Mouse (Mus musculus): ENCODE measurements around the gene Naip1. TPM values are rescaled to one million over a fixed set of nuclear protein-coding genes. Genes with fewer than 3 reads are reported as not detected.

Naip1 gene
- polyA plus RNA-seq (2017; shearing (Covaris generic)): under 1 TPM in 1 of 2 experiments, not detected in 1; 0.09 TPM

DNA sequence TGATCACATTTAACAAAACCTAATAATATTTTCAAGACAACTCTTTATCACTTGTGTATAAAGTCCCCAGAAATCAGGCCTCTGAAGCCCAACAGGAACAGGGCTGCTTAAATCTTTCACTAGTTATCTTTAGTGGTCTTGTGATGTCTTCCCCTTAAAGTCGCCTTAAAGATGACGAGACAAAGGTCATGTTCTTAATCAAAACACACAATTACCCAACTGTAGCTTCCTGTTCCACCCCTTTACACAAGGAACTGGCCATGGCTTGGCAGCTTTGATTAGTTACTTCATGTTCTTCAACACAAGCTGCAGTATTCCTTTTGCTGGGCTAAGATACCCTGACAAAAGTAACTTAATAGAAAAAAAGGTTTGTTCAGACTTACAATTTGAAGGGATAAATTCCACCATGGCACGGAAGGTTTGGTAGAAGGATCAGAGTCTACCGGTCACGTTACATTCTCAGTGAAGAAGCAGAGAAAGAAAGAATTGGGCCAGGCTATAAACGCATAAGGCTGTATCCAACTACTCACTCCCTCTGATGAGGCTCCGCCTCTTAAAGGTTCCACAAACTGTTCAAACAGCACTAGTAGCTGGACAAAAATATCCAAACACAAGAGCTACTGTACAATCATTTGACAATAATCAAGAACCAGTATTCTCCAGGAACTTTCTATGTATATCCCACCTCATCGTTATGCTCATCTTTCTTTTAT, at the start of gene Naip1:
TSS of gene Naip1 (minus strand) at position 455 of the 713 bp plus-strand sequence.

DNA sequence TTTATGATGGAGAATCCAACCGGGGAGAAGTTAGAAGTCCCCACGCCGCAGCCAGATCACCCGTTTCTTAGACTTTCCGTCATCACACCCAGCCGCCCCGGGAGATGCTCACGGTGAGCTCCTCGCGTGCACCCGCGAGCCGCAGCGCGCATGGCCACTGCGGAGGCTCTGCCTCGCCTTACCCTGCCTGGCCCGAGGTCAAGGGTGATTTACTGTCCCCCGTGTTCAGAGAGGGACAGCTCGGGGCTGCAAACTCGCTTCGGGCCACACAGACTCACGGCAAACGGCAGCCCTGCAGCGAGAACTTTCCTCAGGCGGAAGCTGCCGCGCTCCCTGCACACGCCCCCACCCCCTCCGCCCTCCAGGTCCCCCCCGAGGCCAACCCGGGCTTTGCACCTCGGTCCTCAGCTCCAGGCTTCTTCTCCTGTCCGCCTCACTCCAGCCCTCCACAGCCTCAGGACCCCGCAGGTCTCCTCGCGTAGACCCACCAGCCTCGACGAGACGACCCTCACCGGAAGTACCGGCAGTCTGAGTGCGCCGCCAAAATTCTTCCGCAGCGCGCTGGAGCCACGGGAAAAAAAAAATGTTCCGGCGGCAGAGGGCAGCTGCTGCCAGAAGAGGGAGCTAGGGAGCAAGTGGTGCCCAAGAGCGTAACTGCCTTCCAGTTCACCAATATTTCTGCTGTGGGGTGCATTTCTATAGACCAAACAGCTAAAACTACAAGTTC, 39.6 kb upstream of the Naip1 start, which contains the start of gene Gtf2h2:
TSS of gene Gtf2h2 (minus strand) at position 519 of the 727 bp plus-strand sequence.

Other genes starting within 250 kb of the Naip1 start
- gene Naip5, start 206.5 kb downstream of the Naip1 start, polyA plus RNA-seq (2017; shearing (Covaris generic)): 1 to 10 TPM; 3.1 to 3.7 TPM
- 1 to 10 TPM in 1 of 2 experiments, under 1 TPM in 1; 0.93 to 1.6 TPM for gene Naip6, start 135.2 kb downstream of the Naip1 start, polyA plus RNA-seq (2017; shearing (Covaris generic))
- 10 to 100 TPM; 44.2 to 46.1 TPM for gene Gtf2h2, start 39.7 kb upstream of the Naip1 start, polyA plus RNA-seq (2017; shearing (Covaris generic))
- 1 to 10 TPM in 1 of 2 experiments, not detected in 1; 1.0 TPM for gene Ocln, start 99.8 kb upstream of the Naip1 start, polyA plus RNA-seq (2017; shearing (Covaris generic))
- gene Marveld2, start 164.1 kb upstream of the Naip1 start, polyA plus RNA-seq (2017; shearing (Covaris generic)): 1 to 10 TPM; 5.5 to 8.4 TPM
- 100 to 1,000 TPM; 116 to 165 TPM for gene Ak6, start 198.1 kb upstream of the Naip1 start, polyA plus RNA-seq (2017; shearing (Covaris generic))
- gene Rad17, start 198.2 kb upstream of the Naip1 start, polyA plus RNA-seq (2017; shearing (Covaris generic)): 10 to 100 TPM; 19.3 to 21.0 TPM
- gene Taf9, start 198.7 kb upstream of the Naip1 start, polyA plus RNA-seq (2017; shearing (Covaris generic)): 1 to 10 TPM; 3.3 to 9.9 TPM
- gene Ccdc125, start 216.8 kb upstream of the Naip1 start, polyA plus RNA-seq (2017; shearing (Covaris generic)): 10 to 100 TPM; 25.1 to 27.7 TPM